In genomic region chr2:72781369-72782275, GRCm38 (mm10) we compare ENCODE assay signal across 11 mouse cellular contexts.
DNase-seq lines count a peak whose midpoint lies in the region; ATAC-seq lines count a peak whose summit lies in the region.
"Had no signal": no experiment of that assay in that cellular context is flagged by ENCODE, and none has a peak within 500 bp of the region (broad histone marks: within the 10 kb centered on the region; RNA-seq: fewer than 3 reads in every experiment).

No protein-coding gene starts in this region.

- no peak for DNase-seq in limb, embryonic 10.5 days (ENCODE audit: low spot score)
- peak; percentile 23 for DNase-seq in hindbrain, embryonic 10.5 days (ENCODE audit: low spot score)
- DNase-seq in layer of hippocampus, postnatal 25 days (ENCODE audit: extremely low spot score in 1 of 2, low spot score in 1 of 2) = peak; percentile 36 to 42
- DNase-seq in right cerebral cortex, postnatal 14 days = peak; percentile 11
- no peak for DNase-seq in gastrocnemius, postnatal 10 days
- DNase-seq in thymus, postnatal 36 days = no peak

- WGBS in limb, embryonic 12.5 days = 90% methylated on average over 15 of the region's 15 CpGs
- 90% methylated on average over 15 of the region's 15 CpGs for WGBS in limb, embryonic 10.5 days
- 75% methylated on average over 15 of the region's 15 CpGs for WGBS in hindbrain, embryonic 10.5 days

- no peak overlapping the region for H3K9ac ChIP-seq in limb, embryonic 12.5 days (replicated peaks)
- H3K9ac ChIP-seq: heart, embryonic 15.5 days had no signal

- H3K36me3 ChIP-seq in limb, embryonic 12.5 days = no peaks in the 10 kb centered on the region
- H3K36me3 ChIP-seq in limb, embryonic 10.5 days = no peaks in the 10 kb centered on the region
- H3K36me3 ChIP-seq in hindbrain, embryonic 10.5 days = no peaks in the 10 kb centered on the region
- H3K36me3 ChIP-seq: G1E; heart, embryonic 15.5 days had no signal

- no peak overlapping the region; the same call in 1 of the 2 replicates for H3K4me2 ChIP-seq in limb, embryonic 12.5 days
- H3K4me2 ChIP-seq: heart, embryonic 15.5 days had no signal

- no peaks in the 10 kb centered on the region for H3K27me3 ChIP-seq in limb, embryonic 12.5 days
- no peaks in the 10 kb centered on the region for H3K27me3 ChIP-seq in limb, embryonic 10.5 days (ENCODE audit: low read depth, poor library complexity, severe bottlenecking)
- H3K27me3 ChIP-seq in hindbrain, embryonic 10.5 days (ENCODE audit: insufficient read depth, poor library complexity, severe bottlenecking) = no peaks in the 10 kb centered on the region
- H3K27me3 ChIP-seq: heart, embryonic 15.5 days had no signal

- no peak overlapping the region for H3K4me3 ChIP-seq in limb, embryonic 12.5 days (replicated peaks)
- H3K4me3 ChIP-seq in limb, embryonic 10.5 days = no peak overlapping the region
- H3K4me3 ChIP-seq in hindbrain, embryonic 10.5 days = no peak overlapping the region
- H3K4me3 ChIP-seq: heart, embryonic 15.5 days; left cerebral cortex, adult 2 months; megakaryocyte, embryonic 14.5 days had no signal

- peaks cover 37% of the 10 kb centered on the region for H3K4me1 ChIP-seq in limb, embryonic 12.5 days (replicated peaks)
- H3K4me1 ChIP-seq in limb, embryonic 10.5 days = peaks cover 17% of the 10 kb centered on the region
- peaks cover 21% of the 10 kb centered on the region for H3K4me1 ChIP-seq in hindbrain, embryonic 10.5 days (replicated peaks)

- H3K27ac ChIP-seq in limb, embryonic 12.5 days = 0 out of 2 replicates have a peak overlapping the region, but pooled peaks have one; percentile 0
- no peak overlapping the region for H3K27ac ChIP-seq in limb, embryonic 10.5 days
- H3K27ac ChIP-seq in hindbrain, embryonic 10.5 days = peak overlapping the region; percentile 75
- H3K27ac ChIP-seq: heart, embryonic 15.5 days; left cerebral cortex, adult 2 months had no signal

- no peaks in the 10 kb centered on the region for H3K9me3 ChIP-seq in limb, embryonic 12.5 days
- H3K9me3 ChIP-seq in limb, embryonic 10.5 days (replicated peaks) = no peaks in the 10 kb centered on the region
- no peaks in the 10 kb centered on the region for H3K9me3 ChIP-seq in hindbrain, embryonic 10.5 days
- H3K9me3 ChIP-seq: G1E; heart, embryonic 15.5 days; megakaryocyte, embryonic 14.5 days had no signal

- ATAC-seq in limb, embryonic 12.5 days (ENCODE audit: insufficient number of reproducible peaks, insufficient read depth, low FRiP score, low TSS enrichment, low read depth) = no peak

Comparison
In these comparisons a context has a peak if more than half of its experiments do, and no peak if none do; other contexts are left out.
1. DNase-seq: peak in hindbrain, embryonic 10.5 days (single experiment), layer of hippocampus, postnatal 25 days (2 of 2) and right cerebral cortex, postnatal 14 days (single experiment); none in limb, embryonic 10.5 days (single experiment), gastrocnemius, postnatal 10 days (single experiment) and thymus, postnatal 36 days (0 of 2).